Mouse (Mus musculus): Measurements from ENCODE around the gene Rxra.

GRCm38 (mm10) chr2:27710871-27711382, 34.7 kb downstream of the Rxra start:
- no peak for TF ChIP-seq CTCF (IDR thresholded peaks at IDR 0.05; ENCODE audit: low read depth)
- no peak for TF ChIP-seq EP300 (IDR thresholded peaks at IDR 0.05; ENCODE audit: low read depth)
